Mouse (Mus musculus) liver (tissue): Measurements from ENCODE around the gene Sclt1.
A peak's percentile ranks its signal among the peaks of the same experiment; 100 is the strongest.

ENCODE experiments used
- DNase-seq: peaks from one replicate; pipeline ENCODE4 v3.0.0-alpha.2; 2020; ENCODE audit warnings: mixed read lengths

Sclt1 gene

DNA sequence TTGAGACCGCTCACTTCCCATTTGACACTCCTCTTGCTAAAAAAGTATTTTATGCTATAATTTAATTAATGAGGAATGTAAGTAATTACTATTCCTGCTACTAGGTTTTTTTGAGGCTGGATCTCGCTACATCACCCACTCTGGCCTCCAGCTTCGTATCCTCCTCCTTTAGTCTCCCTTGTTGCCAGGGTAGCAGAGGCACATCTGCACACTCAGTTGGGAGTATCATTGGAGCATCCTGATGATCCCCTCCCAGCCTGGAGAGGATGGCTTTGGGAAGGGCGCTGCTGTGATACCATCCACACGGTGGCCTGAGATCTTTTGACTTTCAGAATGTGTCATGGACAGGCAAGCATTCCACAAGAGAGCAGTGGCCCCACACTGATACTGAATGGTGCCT is 156.8 kb downstream of the Sclt1 start:
- DNase-seq = no peak

- no peak for DNase-seq
These were observed 158.7 kb downstream of the Sclt1 start for GRCm38 (mm10) chr3:41583621-41584020.

- DNase-seq = no peak
These were observed 159.2 kb downstream of the Sclt1 start for GRCm38 (mm10) chr3:41583092-41583491.

GRCm38 (mm10) chr3:41582256-41582655 is 160.1 kb downstream of the Sclt1 start:
- DNase-seq = no peak

DNA sequence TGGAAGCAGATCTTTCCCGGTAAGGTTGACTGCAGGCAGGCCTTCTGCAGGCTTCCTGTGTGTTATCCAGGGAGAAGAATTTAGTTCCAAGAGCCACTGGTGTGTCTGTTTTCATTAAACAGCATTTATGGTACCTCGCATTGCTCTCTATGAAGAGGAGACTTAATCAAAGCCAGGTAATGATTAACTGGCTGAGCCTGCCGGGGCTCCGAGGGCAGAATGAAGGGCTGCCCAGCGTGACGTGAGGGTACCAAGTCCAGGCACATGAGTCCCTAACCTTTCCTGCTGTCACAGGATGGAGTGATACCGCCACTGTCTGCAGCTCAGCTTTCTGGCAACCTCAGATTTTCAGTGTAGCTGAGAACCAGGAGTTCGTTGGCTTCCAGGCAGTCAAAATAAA is 160.9 kb downstream of the Sclt1 start:
- peak; percentile 56 for DNase-seq

GRCm38 (mm10) chr3:41580401-41581323 is 161.7 kb downstream of the Sclt1 start:
- DNase-seq = no peak

- DNase-seq = no peak
These were observed 162.4 kb downstream of the Sclt1 start for GRCm38 (mm10) chr3:41579873-41580272.

GRCm38 (mm10) chr3:41577240-41577639 is 165.1 kb downstream of the Sclt1 start:
- no peak for DNase-seq
